Mouse (Mus musculus) ES-Bruce4 (cell line): Measurements from ENCODE around the gene Lrrc41. TPM values are rescaled to one million over a fixed set of nuclear protein-coding genes. Genes with fewer than 3 reads are reported as not detected.

Source experiments
- H3K27ac ChIP-seq: 2 replicates; pipeline ENCODE4 v1.5.1; 2012; ENCODE audit warnings: low read length, inconsistent platforms; ENCODE audit not compliant: insufficient read depth
- H3K27me3 ChIP-seq: 2 replicates; pipeline ENCODE4 v1.6.1; 2012; ENCODE audit warnings: mild to moderate bottlenecking, low read length, inconsistent platforms; ENCODE audit not compliant: control insufficient read depth, poor library complexity, insufficient read depth, severe bottlenecking
- H3K36me3 ChIP-seq: 2 replicates; pipeline ENCODE4 v1.6.1; 2012; ENCODE audit warnings: inconsistent platforms, mild to moderate bottlenecking, low read length, moderate library complexity; ENCODE audit not compliant: control insufficient read depth, poor library complexity, insufficient read depth, severe bottlenecking
- H3K4me1 ChIP-seq: one replicate; pipeline ENCODE4 v1.8.1; 2011; ENCODE audit warnings: low read length; ENCODE audit not compliant: control insufficient read depth, insufficient read depth
- H3K4me3 ChIP-seq: 2 replicates; pipeline ENCODE4 v1.5.1; 2011; ENCODE audit warnings: low read depth, mild to moderate bottlenecking, low read length
- H3K9ac ChIP-seq: 2 replicates; pipeline ENCODE4 v1.6.1; 2012; ENCODE audit warnings: low read depth, mild to moderate bottlenecking, inconsistent platforms; ENCODE audit not compliant: poor library complexity, severe bottlenecking
- H3K9me3 ChIP-seq: replicated peaks from 2 replicates; pipeline ENCODE4 v1.6.1; 2012; ENCODE audit warnings: mild to moderate bottlenecking, low read length, inconsistent platforms; ENCODE audit not compliant: control insufficient read depth, poor library complexity, insufficient read depth, severe bottlenecking
- CTCF ChIP-seq: IDR thresholded peaks from one replicate; pipeline ENCODE4 v1.8.1; 2011; ENCODE audit warnings: low read depth, low read length
- EP300 ChIP-seq: IDR thresholded peaks from 2 replicates; pipeline ENCODE4 v1.6.1; 2011; ENCODE audit warnings: low read depth, low read length; ENCODE audit not compliant: insufficient read depth
- POLR2A ChIP-seq: IDR thresholded peaks from one replicate; pipeline ENCODE4 v1.8.1; 2011; ENCODE audit warnings: low read length; ENCODE audit not compliant: insufficient read depth
- polyA plus RNA-seq: library from polyadenylated mRNA; stranded (reverse); fragments of >200 nt; gene quantifications from 2 replicates; pipeline ENCODE4 v1.2.4, GENCODE M21; 2011; ENCODE audit warnings: low read depth; ENCODE audit not compliant: missing spikeins, insufficient read depth, insufficient read length

Lrrc41 gene
- polyA plus RNA-seq, 1 experiment, result 42.7 TPM

GRCm38 (mm10) chr4:116057559-116057958 lies 17.5 kb upstream of the Lrrc41 start:
- no peaks in the 10 kb centered on the region for H3K9me3 ChIP-seq
- no peaks in the 10 kb centered on the region for H3K4me1 ChIP-seq
- H3K4me3 ChIP-seq, result no peak overlapping the region
- no peaks in the 10 kb centered on the region for H3K27me3 ChIP-seq
- H3K27ac ChIP-seq, result no peak overlapping the region
- no peak overlapping the region for H3K9ac ChIP-seq
- H3K36me3 ChIP-seq, result no peaks in the 10 kb centered on the region
- TF ChIP-seq POLR2A (no peak), CTCF (peak; percentile 57), EP300 (no peak)

GRCm38 (mm10) chr4:116059012-116059726 lies 15.9 kb upstream of the Lrrc41 start:
- H3K27ac ChIP-seq, result no peak overlapping the region
- no peaks in the 10 kb centered on the region for H3K27me3 ChIP-seq
- TF ChIP-seq CTCF (no peak), EP300 (no peak)
- H3K4me3 ChIP-seq, result no peak overlapping the region
- H3K9me3 ChIP-seq, result no peaks in the 10 kb centered on the region
- H3K4me1 ChIP-seq, result no peaks in the 10 kb centered on the region
- H3K9ac ChIP-seq, result no peak overlapping the region
- H3K36me3 ChIP-seq, result no peaks in the 10 kb centered on the region

GRCm38 (mm10) chr4:116063855-116064254 lies 11.2 kb upstream of the Lrrc41 start:
- Histone ChIP-seq H3K27me3 (no peaks in the 10 kb centered on the region), H3K27ac (no peak overlapping the region), H3K36me3 (peaks cover 27% of the 10 kb centered on the region), H3K4me1 (no peaks in the 10 kb centered on the region), H3K4me3 (no peak overlapping the region), H3K9me3 (no peaks in the 10 kb centered on the region), H3K9ac (no peak overlapping the region)
- TF ChIP-seq EP300 (no peak), POLR2A (no peak), CTCF (no peak)

GRCm38 (mm10) chr4:116070116-116070515 lies 5.0 kb upstream of the Lrrc41 start:
- Histone ChIP-seq H3K9ac (no peak overlapping the region), H3K4me1 (no peaks in the 10 kb centered on the region), H3K4me3 (no peak overlapping the region), H3K36me3 (peaks cover 50% of the 10 kb centered on the region), H3K27me3 (no peaks in the 10 kb centered on the region), H3K9me3 (no peaks in the 10 kb centered on the region), H3K27ac (no peak overlapping the region)
- TF ChIP-seq EP300 (no peak), CTCF (no peak), POLR2A (no peak)

- Histone ChIP-seq H3K4me1 (no peaks in the 10 kb centered on the region), H3K36me3 (peaks cover 29% of the 10 kb centered on the region), H3K27ac (no peak overlapping the region), H3K27me3 (no peaks in the 10 kb centered on the region), H3K9me3 (no peaks in the 10 kb centered on the region), H3K4me3 (no peak overlapping the region), H3K9ac (peak overlapping the region; percentile 32; the same call in 1 of the 2 replicates)
- TF ChIP-seq EP300 (no peak), CTCF (no peak), POLR2A (no peak)
These were observed 1.9 kb upstream of the Lrrc41 start for GRCm38 (mm10) chr4:116073146-116073545.

- Histone ChIP-seq H3K9ac (peak overlapping the region; percentile 92), H3K4me3 (peak overlapping the region; percentile 84), H3K9me3 (no peaks in the 10 kb centered on the region), H3K27ac (peak overlapping the region; percentile 68), H3K27me3 (no peaks in the 10 kb centered on the region), H3K36me3 (peaks cover 19% of the 10 kb centered on the region), H3K4me1 (no peaks in the 10 kb centered on the region)
- no peak for TF ChIP-seq POLR2A
- no peak for TF ChIP-seq EP300
- TF ChIP-seq CTCF, result no peak
These were observed 859 bp upstream of the Lrrc41 start for GRCm38 (mm10) chr4:116074145-116074675.
